Mouse (Mus musculus) hindbrain, embryonic 16.5 days (tissue): ENCODE results near the gene Hspbap1. TPM values are rescaled to one million over a fixed set of nuclear protein-coding genes. Genes with fewer than 3 reads are reported as not detected.

ENCODE experiments used
- ATAC-seq: fragments of 200-750 bp; cut with Nextera tagmentation; 2 replicates; pipeline ENCODE4 v1.8.0; 2017; ENCODE audit warnings: moderate TSS enrichment, moderate library complexity
- H3K27ac ChIP-seq: fragments of 300-500 bp; sonication (generic); 2 replicates; pipeline ENCODE4 v1.5.1; 2014; ENCODE audit warnings: low read depth, mild to moderate bottlenecking, control low read depth, low read length, moderate library complexity
- H3K27me3 ChIP-seq: fragments of 300-500 bp; sonication (generic); replicated peaks from 2 replicates; pipeline ENCODE4 v1.6.1; 2014; ENCODE audit warnings: low read length; ENCODE audit not compliant: control insufficient read depth, insufficient read depth
- H3K36me3 ChIP-seq: fragments of 300-500 bp; sonication (generic); 2 replicates; pipeline ENCODE4 v1.6.1; 2014; ENCODE audit warnings: mild to moderate bottlenecking, low read length, moderate library complexity, mixed read lengths; ENCODE audit not compliant: control insufficient read depth, insufficient read depth
- H3K4me1 ChIP-seq: fragments of 300-500 bp; sonication (generic); 2 replicates; pipeline ENCODE4 v1.6.1; 2014; ENCODE audit warnings: low read depth, low read length; ENCODE audit not compliant: control insufficient read depth, insufficient read depth
- H3K4me2 ChIP-seq: fragments of 300-500 bp; sonication (generic); 2 replicates; pipeline ENCODE4 v1.6.1; 2014; ENCODE audit warnings: mild to moderate bottlenecking, low read length, control low read depth, moderate library complexity
- H3K4me3 ChIP-seq: fragments of 300-500 bp; sonication (generic); 2 replicates; pipeline ENCODE4 v1.5.1; 2014; ENCODE audit warnings: mild to moderate bottlenecking, low read length, control low read depth, moderate library complexity
- H3K9ac ChIP-seq: fragments of 300-500 bp; sonication (generic); 2 replicates; pipeline ENCODE4 v1.6.1; 2014; ENCODE audit warnings: low read depth, mild to moderate bottlenecking, control low read depth, low read length, moderate library complexity
- H3K9me3 ChIP-seq: fragments of 300-500 bp; sonication (generic); 2 replicates; pipeline ENCODE4 v1.6.1; 2014; ENCODE audit warnings: mild to moderate bottlenecking, low read length, moderate library complexity; ENCODE audit not compliant: control insufficient read depth
- WGBS: fragments of 180-500 bp; shearing (Covaris S2); extraction: QIAGEN DNeasy Blood & Tissue Kit; methylation state at CpG from one replicate; pipeline ENCODE4 v1.1.7; 2014; 5-methylcytosine and 5-hydroxymethylcytosine counted together
- polyA plus RNA-seq: library from polyadenylated mRNA; unstranded; fragments of >200 nt; fragmentation: Nextera tagmentation; extraction: Ambion mirVana; gene quantifications from 2 replicates; pipeline ENCODE4 v1.2.1, GENCODE M21; 2015

Hspbap1 gene
- 12.7 and 13.9 TPM in 2 replicates for polyA plus RNA-seq

GRCm38 (mm10) chr16:35769878-35770657, at the start of gene Hspbap1:
Gene Hspbap1 (plus strand): TSS chr16:35770375.
- H3K4me2 ChIP-seq: peak within 1 kb of the TSS; percentile 94
- WGBS: under 1% methylated on average over 51 of the region's 51 CpGs
- H3K4me1 ChIP-seq: peaks cover 23% of the 10 kb centered on the region
- peak within 1 kb of the TSS; percentile 76 for H3K27ac ChIP-seq
- peak; percentile 88 for ATAC-seq
- H3K4me3 ChIP-seq: peak within 1 kb of the TSS; percentile 85
- H3K9ac ChIP-seq: peak within 1 kb of the TSS; percentile 93
- H3K27me3 ChIP-seq: no peaks in the 10 kb centered on the region
- no peaks in the 10 kb centered on the region for H3K36me3 ChIP-seq
- no peaks in the 10 kb centered on the region for H3K9me3 ChIP-seq

GRCm38 (mm10) chr16:35724561-35724960, 45.6 kb upstream of the Hspbap1 start:
- no peaks in the 10 kb centered on the region for H3K36me3 ChIP-seq
- no peak overlapping the region for H3K27ac ChIP-seq
- WGBS: 65% methylated on average over 6 of the region's 6 CpGs
- H3K4me2 ChIP-seq: no peak overlapping the region
- H3K9me3 ChIP-seq: no peaks in the 10 kb centered on the region
- no peaks in the 10 kb centered on the region for H3K4me1 ChIP-seq
- H3K9ac ChIP-seq: no peak overlapping the region
- no peak overlapping the region for H3K4me3 ChIP-seq
- H3K27me3 ChIP-seq: no peaks in the 10 kb centered on the region
- no peak for ATAC-seq

GRCm38 (mm10) chr16:35726601-35727000, 43.6 kb upstream of the Hspbap1 start:
- no peak overlapping the region for H3K4me3 ChIP-seq
- no peak overlapping the region for H3K27ac ChIP-seq
- WGBS: 78% methylated on average over 2 of the region's 2 CpGs
- H3K27me3 ChIP-seq: no peaks in the 10 kb centered on the region
- ATAC-seq: no peak
- no peaks in the 10 kb centered on the region for H3K36me3 ChIP-seq
- no peaks in the 10 kb centered on the region for H3K4me1 ChIP-seq
- no peak overlapping the region for H3K4me2 ChIP-seq
- no peaks in the 10 kb centered on the region for H3K9me3 ChIP-seq
- H3K9ac ChIP-seq: no peak overlapping the region

- Histone ChIP-seq H3K36me3 (no peaks in the 10 kb centered on the region), H3K9me3 (no peaks in the 10 kb centered on the region), H3K4me2 (no peak overlapping the region), H3K9ac (no peak overlapping the region), H3K4me1 (no peaks in the 10 kb centered on the region), H3K4me3 (no peak overlapping the region), H3K27ac (no peak overlapping the region), H3K27me3 (no peaks in the 10 kb centered on the region)
- WGBS: 28% methylated on average over 8 of the region's 8 CpGs
- ATAC-seq: peak; percentile 88
Observed at GRCm38 (mm10) chr16:35729151-35729738, 40.9 kb upstream of the Hspbap1 start.

GRCm38 (mm10) chr16:35732096-35732495, 38.1 kb upstream of the Hspbap1 start:
- Histone ChIP-seq H3K9ac (no peak overlapping the region), H3K9me3 (no peaks in the 10 kb centered on the region), H3K36me3 (no peaks in the 10 kb centered on the region), H3K27ac (no peak overlapping the region), H3K4me1 (no peaks in the 10 kb centered on the region), H3K27me3 (no peaks in the 10 kb centered on the region), H3K4me3 (no peak overlapping the region), H3K4me2 (no peak overlapping the region)
- no peak for ATAC-seq
- whole genome bisulfite sequencing: 61% methylated on average over 7 of the region's 7 CpGs

- H3K9ac ChIP-seq: no peak overlapping the region
- no peaks in the 10 kb centered on the region for H3K36me3 ChIP-seq
- no peaks in the 10 kb centered on the region for H3K27me3 ChIP-seq
- no peak overlapping the region for H3K27ac ChIP-seq
- peaks cover 5% of the 10 kb centered on the region for H3K4me1 ChIP-seq
- 16% methylated on average over 6 of the region's 6 CpGs for WGBS
- no peak for ATAC-seq
- H3K4me3 ChIP-seq: no peak overlapping the region
- no peak overlapping the region for H3K4me2 ChIP-seq
- no peaks in the 10 kb centered on the region for H3K9me3 ChIP-seq
Observed at GRCm38 (mm10) chr16:35734038-35734437, 36.1 kb upstream of the Hspbap1 start.

GRCm38 (mm10) chr16:35738096-35738767, 31.9 kb upstream of the Hspbap1 start:
- Histone ChIP-seq H3K4me2 (no peak overlapping the region), H3K27ac (no peak overlapping the region), H3K4me3 (no peak overlapping the region), H3K9ac (no peak overlapping the region), H3K4me1 (peaks cover 5% of the 10 kb centered on the region), H3K27me3 (no peaks in the 10 kb centered on the region), H3K9me3 (no peaks in the 10 kb centered on the region), H3K36me3 (no peaks in the 10 kb centered on the region)
- WGBS: 64% methylated on average over 7 of the region's 7 CpGs
- ATAC-seq: peak; percentile 74; the same call in 1 of the 2 replicates

- no peaks in the 10 kb centered on the region for H3K9me3 ChIP-seq
- no peak for ATAC-seq
- H3K4me2 ChIP-seq: no peak overlapping the region
- no peaks in the 10 kb centered on the region for H3K36me3 ChIP-seq
- H3K27me3 ChIP-seq: no peaks in the 10 kb centered on the region
- no peak overlapping the region for H3K27ac ChIP-seq
- H3K4me3 ChIP-seq: no peak overlapping the region
- peaks cover 5% of the 10 kb centered on the region for H3K4me1 ChIP-seq
- 76% methylated on average over 1 of the region's 1 CpGs for WGBS
- H3K9ac ChIP-seq: no peak overlapping the region
Observed at GRCm38 (mm10) chr16:35739548-35739947, 30.6 kb upstream of the Hspbap1 start.

- Histone ChIP-seq H3K4me1 (peaks cover 5% of the 10 kb centered on the region), H3K4me2 (no peak overlapping the region), H3K27ac (no peak overlapping the region), H3K4me3 (no peak overlapping the region), H3K36me3 (no peaks in the 10 kb centered on the region), H3K9me3 (no peaks in the 10 kb centered on the region), H3K27me3 (no peaks in the 10 kb centered on the region), H3K9ac (no peak overlapping the region)
- no peak for ATAC-seq
- 82% methylated on average over 12 of the region's 12 CpGs for WGBS
Observed at GRCm38 (mm10) chr16:35740357-35740756, 29.8 kb upstream of the Hspbap1 start.
